Mouse (Mus musculus) gastrocnemius, adult 2 months (tissue): ENCODE results near the gene Smarcal1. TPM values are rescaled to one million over a fixed set of nuclear protein-coding genes. Genes with fewer than 3 reads are reported as not detected.
A peak's percentile ranks its signal among the peaks of the same experiment; 100 is the strongest.

ENCODE experiments used
- DNase-seq: peaks from one replicate; pipeline ENCODE4 v3.0.0; 2022
- H3K27ac ChIP-seq: fragments of 200-600 bp; 2 replicates; pipeline ENCODE4 v1.8.1; 2022; ENCODE audit warnings: mild to moderate bottlenecking
- H3K4me3 ChIP-seq: fragments of 200-600 bp; 2 replicates; pipeline ENCODE4 v1.8.1; 2022; ENCODE audit warnings: mild to moderate bottlenecking, moderate library complexity
- CTCF ChIP-seq: fragments of 200-600 bp; IDR thresholded peaks from 2 replicates; pipeline ENCODE4 v1.8.1; 2022; ENCODE audit warnings: antibody characterized with exemption, mild to moderate bottlenecking, moderate library complexity
- intact Hi-C: fragments of 180-260 bp; cut with DNase I; formaldehyde crosslinking; loops from one replicate; pipeline ENCODE4 v1.15.1; 2025
- total RNA-seq, 2 experiments: library from RNA; stranded (reverse); gene quantifications; 2 replicates each; pipeline ENCODE4 v1.2.3; 2021

The Smarcal1 gene
- total RNA-seq, 2 experiments from 2014 or later = 20.4 to 21.8 TPM

GRCm38 (mm10) chr1:72640658-72641410 is 57.8 kb downstream of the Smarcal1 start:
- Histone ChIP-seq H3K27ac (no peak overlapping the region), H3K4me3 (peak overlapping the region; percentile 51)
- DNase-seq = peak; percentile 20
- intact Hi-C loops = no loop called here
- no peak for TF ChIP-seq CTCF

GRCm38 (mm10) chr1:72673070-72673469 is 90.0 kb downstream of the Smarcal1 start:
- intact Hi-C loops = no loop called here
- Histone ChIP-seq H3K4me3 (no peak overlapping the region), H3K27ac (no peak overlapping the region)
- TF ChIP-seq CTCF = no peak
- no peak for DNase-seq

Other genes starting within 250 kb of the Smarcal1 start
- gene March4, start 46.3 kb upstream of the Smarcal1 start, total RNA-seq = under 1 TPM; 0.26 to 0.73 TPM
- not detected for gene Ankar, start 117.3 kb downstream of the Smarcal1 start, total RNA-seq
- gene Rpl37a, start 128.0 kb downstream of the Smarcal1 start, total RNA-seq = 100 to 1,000 TPM; 527 to 602 TPM
- gene Igfbp2, start 241.3 kb downstream of the Smarcal1 start, total RNA-seq = not detected